In genomic region chr12:79886494-79886893, GRCm38 (mm10) we compare ENCODE assay signal across 12 mouse cellular contexts.
A peak's percentile ranks its signal among the peaks of the same experiment; 100 is the strongest.
DNase-seq lines count a peak whose midpoint lies in the region; ATAC-seq and TF ChIP-seq lines count a peak whose summit lies in the region.
"Had no signal": no experiment of that assay in that cellular context is flagged by ENCODE, and none has a peak within 500 bp of the region (broad histone marks: within the 10 kb centered on the region; RNA-seq: fewer than 3 reads in every experiment).

No protein-coding gene starts in this region.

- no peak overlapping the region for H3K4me2 ChIP-seq in intestine, embryonic 14.5 days (ENCODE audit: low read length)
- H3K4me2 ChIP-seq in intestine, postnatal 0 days (replicated peaks; ENCODE audit: low read depth), result no peak overlapping the region
- H3K4me2 ChIP-seq in limb, embryonic 14.5 days (replicated peaks; ENCODE audit: low read depth, low read length, severe bottlenecking), result no peak overlapping the region
- H3K4me2 ChIP-seq: hindbrain, embryonic 14.5 days had no signal

- DNase-seq in gastrocnemius, adult 18-20 months (ENCODE audit: low spot score), result peak; percentile 65
- DNase-seq in gastrocnemius, postnatal 14 days, result no peak
- peak; percentile 42 for DNase-seq in intestine, embryonic 14.5 days (ENCODE audit: low spot score)
- DNase-seq in embryonic facial prominence, embryonic 10.5 days (ENCODE audit: low spot score), result no peak
- DNase-seq in limb, embryonic 14.5 days (ENCODE audit: low spot score), result no peak
- no peak for DNase-seq in left cerebral cortex, adult 8-10 months (ENCODE audit: low spot score in 2 of 2)
- DNase-seq in cerebellum, adult 2 months, result no peak
- DNase-seq: cerebellum, adult 11-12 months; midbrain, embryonic 14.5 days had no signal

- H3K36me3 ChIP-seq in intestine, embryonic 14.5 days (ENCODE audit: control insufficient read depth, insufficient read depth, low read length), result no peaks in the 10 kb centered on the region
- H3K36me3 ChIP-seq in intestine, postnatal 0 days (ENCODE audit: control insufficient read depth, insufficient read depth), result no peaks in the 10 kb centered on the region
- no peaks in the 10 kb centered on the region for H3K36me3 ChIP-seq in embryonic facial prominence, embryonic 10.5 days (replicated peaks)
- no peaks in the 10 kb centered on the region for H3K36me3 ChIP-seq in limb, embryonic 14.5 days (ENCODE audit: control insufficient read depth, insufficient read depth, low read length)
- H3K36me3 ChIP-seq: limb, embryonic 12.5 days had no signal

- H3K27ac ChIP-seq in intestine, embryonic 14.5 days (ENCODE audit: low read depth), result peak overlapping the region; percentile 35; the same call in 1 of the 2 replicates
- no peak overlapping the region for H3K27ac ChIP-seq in intestine, postnatal 0 days (ENCODE audit: low read depth, low read length)
- H3K27ac ChIP-seq in embryonic facial prominence, embryonic 10.5 days (replicated peaks), result 0 out of 2 replicates have a peak overlapping the region, but pooled peaks have one; percentile 7
- peak overlapping the region; percentile 59 for H3K27ac ChIP-seq in limb, embryonic 14.5 days (replicated peaks; ENCODE audit: low read depth, low read length)
- no peak overlapping the region for H3K27ac ChIP-seq in cerebellum, adult 2 months (ENCODE audit: insufficient read depth, low read length)
- H3K27ac ChIP-seq: hindbrain, embryonic 14.5 days had no signal

- H3K4me1 ChIP-seq in intestine, embryonic 14.5 days (replicated peaks; ENCODE audit: control insufficient read depth, insufficient read depth, low read length), result peaks cover 27% of the 10 kb centered on the region
- peaks cover 7% of the 10 kb centered on the region; the same call in 1 of the 2 replicates for H3K4me1 ChIP-seq in intestine, postnatal 0 days (replicated peaks; ENCODE audit: control insufficient read depth, insufficient read depth, low read length)
- peaks cover 49% of the 10 kb centered on the region for H3K4me1 ChIP-seq in embryonic facial prominence, embryonic 10.5 days
- H3K4me1 ChIP-seq in limb, embryonic 14.5 days (ENCODE audit: control insufficient read depth, insufficient read depth, low read length), result peaks cover 35% of the 10 kb centered on the region
- no peaks in the 10 kb centered on the region; the same call in 1 of the 2 replicates for H3K4me1 ChIP-seq in cerebellum, adult 2 months (ENCODE audit: control insufficient read depth, insufficient read depth, low read length)

- no peaks in the 10 kb centered on the region for H3K27me3 ChIP-seq in intestine, embryonic 14.5 days (replicated peaks; ENCODE audit: control insufficient read depth, insufficient read depth, low read length)
- no peaks in the 10 kb centered on the region for H3K27me3 ChIP-seq in intestine, postnatal 0 days (replicated peaks; ENCODE audit: control insufficient read depth, insufficient read depth, low read length)
- H3K27me3 ChIP-seq in embryonic facial prominence, embryonic 10.5 days (replicated peaks; ENCODE audit: low read depth, poor library complexity, severe bottlenecking), result no peaks in the 10 kb centered on the region
- no peaks in the 10 kb centered on the region for H3K27me3 ChIP-seq in limb, embryonic 14.5 days (ENCODE audit: control insufficient read depth, insufficient read depth, low read length)
- no peaks in the 10 kb centered on the region for H3K27me3 ChIP-seq in cerebellum, adult 2 months (ENCODE audit: control insufficient read depth, insufficient read depth, low read length)
- H3K27me3 ChIP-seq: limb, embryonic 12.5 days had no signal

- H3K9ac ChIP-seq in intestine, embryonic 14.5 days (ENCODE audit: low read length), result no peak overlapping the region
- H3K9ac ChIP-seq in intestine, postnatal 0 days (ENCODE audit: low read depth, low read length), result no peak overlapping the region
- no peak overlapping the region for H3K9ac ChIP-seq in limb, embryonic 14.5 days (ENCODE audit: low read depth, low read length, severe bottlenecking)
- H3K9ac ChIP-seq: hindbrain, embryonic 14.5 days; limb, embryonic 12.5 days had no signal

- TF ChIP-seq POLR2A in limb, embryonic 14.5 days (IDR thresholded peaks at IDR 0.05; ENCODE audit: borderline replicate concordance, extremely low read depth, insufficient read depth, insufficient read length), result no peak
- no peak for TF ChIP-seq POLR2A in cerebellum, adult 2 months (IDR thresholded peaks at IDR 0.05; ENCODE audit: borderline replicate concordance, insufficient read depth, low read length)

- no peak for TF ChIP-seq CTCF in intestine, postnatal 0 days (IDR thresholded peaks at IDR 0.05; ENCODE audit: low read depth)
- TF ChIP-seq CTCF in cerebellum, adult 2 months (IDR thresholded peaks at IDR 0.05; ENCODE audit: borderline replicate concordance, insufficient read depth, low read depth, low read length), result no peak

- intact Hi-C loops in gastrocnemius, postnatal 14 days (cut with DNase I; ENCODE audit: low total_unique reads), result no loop called here

- H3K4me3 ChIP-seq in intestine, embryonic 14.5 days (ENCODE audit: low read depth, low read length), result no peak overlapping the region
- no peak overlapping the region for H3K4me3 ChIP-seq in intestine, postnatal 0 days (ENCODE audit: low read depth, low read length)
- H3K4me3 ChIP-seq in embryonic facial prominence, embryonic 10.5 days, result no peak overlapping the region
- no peak overlapping the region for H3K4me3 ChIP-seq in limb, embryonic 14.5 days (replicated peaks; ENCODE audit: low read length)
- no peak overlapping the region for H3K4me3 ChIP-seq in cerebellum, adult 2 months (replicated peaks; ENCODE audit: insufficient read depth, low read depth, low read length)
- H3K4me3 ChIP-seq: limb, embryonic 12.5 days had no signal

- no peak for ATAC-seq in intestine, embryonic 14.5 days (replicated peaks; ENCODE audit: low FRiP score, low TSS enrichment, low read depth)
- no peak for ATAC-seq in intestine, postnatal 0 days
- ATAC-seq in limb, embryonic 14.5 days (ENCODE audit: low FRiP score, low read depth), result no peak

- 0 out of 2 replicates have a peak, but pooled peaks cover 2% of the 10 kb centered on the region for H3K9me3 ChIP-seq in intestine, embryonic 14.5 days (ENCODE audit: control insufficient read depth, low read length)
- H3K9me3 ChIP-seq in intestine, postnatal 0 days (ENCODE audit: control insufficient read depth), result no peaks in the 10 kb centered on the region
- no peaks in the 10 kb centered on the region for H3K9me3 ChIP-seq in embryonic facial prominence, embryonic 10.5 days
- no peaks in the 10 kb centered on the region for H3K9me3 ChIP-seq in limb, embryonic 14.5 days (ENCODE audit: control insufficient read depth, low read length)
- H3K9me3 ChIP-seq: limb, embryonic 12.5 days had no signal

- WGBS in intestine, embryonic 14.5 days, result 80% methylated on average over 3 of the region's 3 CpGs
- 83% methylated on average over 3 of the region's 3 CpGs for WGBS in intestine, postnatal 0 days
- WGBS in embryonic facial prominence, embryonic 10.5 days, result 76% methylated on average over 3 of the region's 3 CpGs
- WGBS in limb, embryonic 14.5 days, result 69% methylated on average over 3 of the region's 3 CpGs
- 90% methylated on average over 3 of the region's 3 CpGs for WGBS in cerebellum, adult 2 months

Comparison
In these comparisons a context has a peak if more than half of its experiments do, and no peak if none do; other contexts are left out.
1. DNase-seq: peak in gastrocnemius, adult 18-20 months (single experiment) and intestine, embryonic 14.5 days (single experiment); none in gastrocnemius, postnatal 14 days (single experiment), embryonic facial prominence, embryonic 10.5 days (single experiment), limb, embryonic 14.5 days (single experiment), left cerebral cortex, adult 8-10 months (0 of 2) and cerebellum, adult 2 months (0 of 2).
2. H3K27ac ChIP-seq: peak in intestine, embryonic 14.5 days (single experiment), embryonic facial prominence, embryonic 10.5 days (single experiment) and limb, embryonic 14.5 days (single experiment); none in intestine, postnatal 0 days (single experiment) and cerebellum, adult 2 months (single experiment).